Comparison of ENCODE assay signal across 15 mouse cellular contexts in genomic region chr2:58180776-58181175, GRCm38 (mm10). TPM values are rescaled to one million over a fixed set of nuclear protein-coding genes. Genes with fewer than 3 reads are reported as not detected.
A peak's percentile ranks its signal among the peaks of the same experiment; 100 is the strongest.
DNase-seq lines count a peak whose midpoint lies in the region.
"Had no signal": no experiment of that assay in that cellular context is flagged by ENCODE, and none has a peak within 500 bp of the region (broad histone marks: within the 10 kb centered on the region; RNA-seq: fewer than 3 reads in every experiment).

No protein-coding gene starts in this region.

- DNase-seq in 3134 (ENCODE audit: extremely low read depth, insufficient read length, low spot score) = peak; percentile 11
- peak; percentile 23 for DNase-seq in CD4-positive helper T cell, adult 2 months (ENCODE audit: low read depth, low spot score)
- peak; percentile 62 for DNase-seq in induced T-regulatory cell, adult 2 months (ENCODE audit: low read depth)
- no peak for DNase-seq in spleen, adult 18-20 months
- no peak for DNase-seq in thymus, postnatal 0 days (ENCODE audit: low spot score)
- DNase-seq: adrenal gland, adult 8-10 months; adrenal gland, postnatal 14 days; adrenal gland, postnatal 36 days; B cell, adult 2 months; cerebellum, adult 11-12 months; cerebellum, adult 2 months; cerebellum, adult 9-10 months; cerebellum, postnatal 10 days; cerebellum, postnatal 25 days had no signal

RNA-seq across cellular contexts. Expression of gene Cytip, which starts 14.6 kb away (rescaled TPM):
- 117 and 125 TPM in 2 replicates for polyA plus RNA-seq in thymus, postnatal 0 days (2015; fragmentation: Nextera tagmentation; extraction: Ambion mirVana)
- polyA plus RNA-seq: forebrain, embryonic 14.5 days had no signal

Comparison
In these comparisons a context has a peak if more than half of its experiments do, and no peak if none do; other contexts are left out.
1. DNase-seq: peak in 3134 (single experiment), CD4-positive helper T cell, adult 2 months (single experiment) and induced T-regulatory cell, adult 2 months (single experiment); none in spleen, adult 18-20 months (0 of 2) and thymus, postnatal 0 days (single experiment).